Mouse (Mus musculus) induced T-regulatory cell, adult 2 months (primary cell): ENCODE data around the gene Actl11.

Experiments used
- DNase-seq: peaks from one replicate; pipeline ENCODE4 v3.0.0-alpha.2; 2012; ENCODE audit warnings: low read depth

The Actl11 gene

DNA sequence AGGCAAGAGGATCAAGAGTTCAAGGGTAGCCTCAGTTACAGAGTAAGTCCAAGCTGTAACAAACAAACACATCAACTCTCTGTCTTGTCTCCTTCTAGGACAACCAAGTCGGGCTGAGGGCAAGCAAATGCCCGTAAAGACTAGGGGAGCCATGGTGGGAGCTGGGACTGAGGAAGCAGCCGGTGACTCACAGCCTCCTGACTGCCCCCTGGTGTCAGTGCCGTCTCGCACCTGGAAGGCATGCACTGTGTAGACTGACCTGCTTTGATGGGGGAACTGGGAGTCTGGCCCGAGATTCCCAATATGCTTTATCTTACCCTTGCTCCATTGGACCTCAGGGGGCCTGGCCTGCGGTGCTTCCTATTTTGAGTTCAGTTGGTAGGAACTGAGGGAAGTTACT, 5.2 kb upstream of the Actl11 start:
- peak; percentile 48 for DNase-seq

- no peak for DNase-seq
Measured at GRCm38 (mm10) chr9:107923956-107924355, 4.3 kb upstream of the Actl11 start.

DNA sequence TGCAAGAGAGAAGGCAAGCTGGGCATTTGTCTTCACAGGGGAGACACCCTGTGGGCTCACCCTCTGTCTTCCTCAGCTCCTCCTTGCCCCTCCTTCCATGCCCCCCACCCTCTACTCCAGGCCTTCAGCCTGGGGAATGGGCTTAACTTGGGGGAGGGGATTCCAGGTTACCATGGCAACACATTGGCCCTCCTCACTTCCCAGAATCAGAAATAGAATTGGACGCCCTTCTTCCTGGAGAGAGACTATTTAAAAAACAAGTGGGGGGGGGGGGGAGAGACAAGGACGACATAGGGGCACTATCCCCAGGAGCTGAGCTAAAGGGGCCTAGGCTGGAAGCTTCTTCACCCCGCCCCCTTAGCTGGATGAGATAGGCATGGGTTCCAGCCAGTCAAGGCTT, 3.0 kb upstream of the Actl11 start:
- DNase-seq: no peak

DNA sequence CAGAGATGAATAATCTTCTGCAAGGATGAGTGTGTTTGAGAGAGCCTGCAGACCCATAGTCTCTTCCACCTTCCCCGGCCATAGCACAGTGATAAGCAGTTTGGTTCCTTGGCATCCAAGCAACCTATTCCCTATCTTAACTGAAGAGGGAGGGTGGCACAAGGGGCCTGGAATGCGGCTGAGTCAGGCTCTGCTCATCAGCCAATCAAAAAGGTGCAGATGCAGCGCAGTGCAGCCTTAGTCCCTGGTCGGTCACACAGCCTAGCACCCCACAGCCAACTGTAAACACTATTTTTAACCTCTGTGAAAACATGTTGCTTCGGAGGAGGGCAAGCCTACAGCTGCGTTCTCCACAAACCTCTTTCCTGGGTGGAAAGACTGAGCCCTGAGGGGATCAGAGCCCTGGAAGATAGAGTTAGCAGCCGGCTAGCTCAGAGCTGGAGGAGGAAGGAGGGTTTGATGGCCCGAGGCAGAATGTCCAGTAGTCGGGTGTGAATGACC, 1.3 kb upstream of the Actl11 start:
- DNase-seq: no peak

GRCm38 (mm10) chr9:107927749-107928148, 520 bp upstream of the Actl11 start:
- DNase-seq: no peak

DNA sequence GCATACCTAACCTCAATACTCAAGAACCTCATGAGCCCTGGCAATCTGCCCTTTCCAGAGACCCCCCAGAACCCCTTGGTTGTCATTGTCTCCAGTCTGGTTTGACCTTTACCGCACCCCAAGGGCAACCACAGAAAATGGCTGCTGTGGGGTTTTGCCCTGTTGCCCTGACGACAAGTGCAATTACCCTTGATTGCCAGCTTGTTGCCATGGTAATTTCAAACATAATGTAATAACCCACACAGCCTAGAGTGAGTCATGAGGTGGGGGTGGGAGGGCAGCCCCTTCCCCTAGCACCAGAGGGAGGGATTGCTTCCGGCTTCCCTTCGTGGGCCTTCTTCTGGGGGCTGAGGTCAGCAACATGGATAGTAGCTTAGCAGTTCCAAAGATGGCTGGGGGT, 4.0 kb downstream of the Actl11 start:
- peak; percentile 13 for DNase-seq

- DNase-seq: no peak
Measured at GRCm38 (mm10) chr9:107934146-107934545, 5.9 kb downstream of the Actl11 start.

GRCm38 (mm10) chr9:107935374-107935773, 7.1 kb downstream of the Actl11 start, which contains the start of gene Camkv:
Gene Camkv, plus strand, starts transcription at chr9:107935674.
- DNase-seq: no peak

DNA sequence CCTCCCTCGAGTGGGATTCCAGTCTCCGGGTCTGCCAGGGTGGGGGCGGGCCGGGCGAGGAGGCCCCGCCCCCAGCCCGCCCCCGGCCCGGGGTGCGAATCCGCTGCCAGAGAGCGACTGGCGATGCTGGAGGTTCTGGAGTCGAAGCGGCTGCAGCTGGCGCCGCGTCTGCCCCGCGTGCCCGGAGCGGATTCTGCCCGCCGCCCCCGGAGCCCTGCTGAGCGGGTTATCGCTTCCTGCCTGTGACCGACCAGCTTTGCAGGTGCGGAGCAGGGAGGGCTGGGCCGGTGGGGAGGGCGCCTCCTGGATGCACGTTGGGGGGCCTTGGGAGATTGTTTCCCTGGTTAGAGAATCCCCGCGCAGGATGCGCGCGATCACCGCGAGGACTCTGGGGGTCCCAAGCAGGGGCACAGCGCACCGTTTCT, 7.5 kb downstream of the Actl11 start:
- peak; percentile 44 for DNase-seq

DNA sequence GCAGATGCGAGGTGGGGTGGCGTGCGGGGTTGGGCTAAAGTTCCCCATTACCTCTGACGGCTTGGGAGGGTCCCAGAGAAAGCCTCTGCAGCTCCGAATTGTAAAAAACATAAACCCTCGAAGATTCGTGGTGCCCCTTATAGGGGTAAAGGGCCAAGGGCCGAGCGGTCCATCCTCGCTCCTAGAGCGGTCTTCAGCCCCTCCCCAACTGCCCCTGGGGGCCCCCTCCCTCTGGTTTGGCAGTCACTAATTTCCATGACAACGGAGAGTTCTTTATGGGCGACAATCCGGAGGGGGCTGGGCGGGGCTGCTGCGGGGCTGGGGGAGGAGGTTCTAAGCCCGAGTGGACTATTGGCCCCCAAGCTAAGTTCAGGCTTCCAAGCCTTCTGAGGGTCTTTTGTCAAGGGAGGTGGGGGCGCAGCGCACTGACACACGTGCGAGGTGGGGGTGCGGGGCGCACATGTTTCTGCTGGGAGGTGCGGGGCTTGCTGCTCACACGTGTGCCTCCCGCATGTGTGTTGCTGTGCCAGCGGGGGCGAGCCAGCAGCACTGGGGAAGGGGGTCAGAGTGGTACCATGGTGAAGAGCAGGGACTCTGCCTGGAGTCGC, 8.1 kb downstream of the Actl11 start:
- no peak for DNase-seq

GRCm38 (mm10) chr9:107936831-107937230, 8.6 kb downstream of the Actl11 start:
- no peak for DNase-seq

DNA sequence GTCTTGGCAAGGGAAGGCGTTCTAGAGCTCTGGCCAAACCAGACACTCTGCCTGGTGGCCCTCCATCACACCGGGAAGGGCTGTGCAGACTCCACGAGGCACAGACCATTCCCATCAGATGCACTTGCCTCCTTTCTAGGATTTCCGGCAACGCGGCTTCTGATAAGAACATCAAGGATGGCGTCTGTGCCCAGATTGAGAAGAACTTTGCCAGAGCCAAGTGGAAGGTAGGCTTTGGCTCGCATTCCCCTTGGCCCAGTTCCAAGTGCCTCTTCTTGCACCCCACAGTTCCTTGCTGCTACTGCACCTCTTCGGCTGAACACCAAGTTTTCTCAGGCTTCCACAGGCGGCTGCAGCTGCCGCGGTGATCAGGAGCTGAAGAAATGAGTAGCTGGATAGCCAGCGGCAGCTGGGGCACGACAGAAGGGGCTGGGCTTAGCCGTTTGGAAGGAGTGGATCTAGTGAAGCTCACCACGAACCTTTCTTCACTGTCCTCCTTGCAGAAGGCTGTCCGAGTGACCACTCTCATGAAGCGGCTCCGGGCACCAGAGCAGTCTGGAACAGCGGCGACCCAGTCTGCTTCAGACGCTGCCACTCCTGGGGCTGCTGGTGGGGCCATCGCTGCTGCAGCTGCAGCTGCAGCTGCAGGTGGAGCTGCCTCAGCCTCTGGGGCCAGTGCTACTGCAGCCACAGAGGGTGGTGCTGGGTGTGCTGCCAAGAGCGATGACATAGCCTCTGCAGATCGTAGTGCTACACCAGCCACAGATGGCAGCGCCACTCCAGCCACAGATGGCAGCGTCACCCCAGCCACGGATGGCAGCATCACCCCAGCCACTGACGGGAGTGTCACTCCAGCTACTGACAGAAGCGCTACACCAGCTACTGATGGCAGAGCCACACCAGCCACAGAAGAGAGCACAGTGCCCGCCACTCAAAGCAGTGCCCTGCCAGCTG, 19.2 kb downstream of the Actl11 start:
- DNase-seq: no peak

DNA sequence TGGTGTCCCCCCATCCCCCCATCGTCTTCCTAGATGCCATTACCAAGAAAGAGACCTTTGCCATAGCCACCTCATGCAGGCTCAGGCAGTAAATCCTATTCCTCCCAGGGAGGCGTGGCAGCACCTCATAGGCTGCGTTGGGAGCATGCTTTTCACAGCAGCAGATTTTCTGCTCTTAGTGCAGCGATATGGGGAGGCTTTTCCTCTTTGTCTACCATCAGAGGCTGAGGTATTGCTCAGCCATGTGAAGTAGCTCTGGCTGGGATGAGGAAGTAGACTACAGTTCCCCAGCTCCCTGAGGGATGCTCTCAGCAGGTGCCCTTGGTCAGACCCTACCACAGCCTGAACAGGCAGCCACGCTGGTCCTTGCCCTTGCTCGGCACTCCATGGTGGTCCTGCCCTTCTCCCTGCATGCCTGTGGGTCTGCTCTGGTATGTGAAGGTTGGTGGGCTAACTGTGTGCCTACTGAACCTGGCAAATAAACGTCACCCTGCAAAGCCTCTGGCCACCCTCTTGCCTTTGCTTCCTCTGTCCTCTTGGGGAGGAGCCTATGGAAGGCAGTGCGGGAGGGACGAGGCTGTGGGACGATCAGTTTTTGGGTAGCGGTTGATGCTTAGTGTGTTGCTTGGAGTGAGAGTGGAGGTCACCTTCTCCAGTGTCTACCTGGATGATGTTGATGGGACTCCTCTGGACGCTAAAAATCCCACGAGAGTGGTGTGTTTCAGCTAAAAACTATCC, 21.1 kb downstream of the Actl11 start:
- no peak for DNase-seq

DNA sequence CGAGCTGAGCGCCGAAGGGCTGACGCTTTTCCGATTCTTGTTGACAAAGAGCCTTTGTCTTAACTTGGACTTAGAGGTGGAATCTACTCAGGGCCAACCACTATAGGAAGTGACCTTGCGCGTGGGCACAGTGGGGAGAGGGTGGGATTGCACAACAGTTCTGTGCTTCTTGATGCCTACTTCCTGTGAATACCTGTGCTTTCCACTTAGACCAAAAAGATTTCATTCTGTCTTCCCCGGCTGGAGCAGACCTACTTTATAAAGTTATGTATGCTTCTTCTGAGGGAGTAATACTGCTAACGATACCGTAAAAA, 21.6 kb downstream of the Actl11 start, which contains the start of gene Traip:
Gene Traip, plus strand, starts transcription at position 215 of the 314 bp plus-strand sequence.
- DNase-seq: peak; percentile 18

DNA sequence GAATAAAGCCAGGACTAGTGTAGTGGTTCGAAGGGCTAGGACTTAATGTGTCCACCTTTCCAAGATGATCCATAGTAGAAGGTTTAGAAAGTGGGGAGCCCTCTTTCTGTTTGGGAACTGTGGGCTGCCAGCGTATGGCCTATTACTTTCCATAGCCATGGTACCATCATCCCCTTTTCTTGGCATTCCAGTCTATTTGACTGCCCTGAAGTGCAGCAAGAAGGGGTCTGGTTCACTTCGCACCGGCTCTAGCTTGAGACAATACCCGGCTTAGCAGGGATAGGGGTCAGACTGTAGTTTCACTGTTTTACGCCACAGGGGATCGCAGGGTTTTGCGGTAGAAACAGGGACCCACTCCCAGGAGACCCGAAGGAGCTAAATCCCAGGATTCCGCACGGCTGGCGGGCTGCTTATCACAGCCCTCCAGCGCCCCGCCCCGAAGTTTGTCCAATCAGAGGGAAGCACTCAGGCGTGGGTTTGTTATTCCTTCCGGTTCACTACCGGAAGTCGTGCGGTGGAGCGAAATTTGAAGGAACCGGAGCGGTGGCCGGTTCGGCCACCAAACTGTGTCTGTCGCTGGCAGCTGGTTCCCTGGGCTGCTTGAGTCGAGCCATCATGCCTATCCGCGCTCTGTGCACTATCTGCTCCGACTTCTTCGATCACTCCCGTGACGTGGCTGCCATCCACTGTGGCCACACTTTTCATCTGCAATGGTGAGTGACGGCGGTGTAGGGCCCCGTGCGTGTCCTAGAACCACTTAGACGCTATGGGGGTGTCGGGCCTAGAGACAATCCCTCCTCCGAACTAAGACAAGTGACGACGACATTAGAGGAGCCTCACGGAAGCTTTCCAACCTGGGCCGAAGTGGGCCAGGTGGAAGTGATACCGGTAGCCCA, 22.4 kb downstream of the Actl11 start:
- peak; percentile 95 for DNase-seq

DNA sequence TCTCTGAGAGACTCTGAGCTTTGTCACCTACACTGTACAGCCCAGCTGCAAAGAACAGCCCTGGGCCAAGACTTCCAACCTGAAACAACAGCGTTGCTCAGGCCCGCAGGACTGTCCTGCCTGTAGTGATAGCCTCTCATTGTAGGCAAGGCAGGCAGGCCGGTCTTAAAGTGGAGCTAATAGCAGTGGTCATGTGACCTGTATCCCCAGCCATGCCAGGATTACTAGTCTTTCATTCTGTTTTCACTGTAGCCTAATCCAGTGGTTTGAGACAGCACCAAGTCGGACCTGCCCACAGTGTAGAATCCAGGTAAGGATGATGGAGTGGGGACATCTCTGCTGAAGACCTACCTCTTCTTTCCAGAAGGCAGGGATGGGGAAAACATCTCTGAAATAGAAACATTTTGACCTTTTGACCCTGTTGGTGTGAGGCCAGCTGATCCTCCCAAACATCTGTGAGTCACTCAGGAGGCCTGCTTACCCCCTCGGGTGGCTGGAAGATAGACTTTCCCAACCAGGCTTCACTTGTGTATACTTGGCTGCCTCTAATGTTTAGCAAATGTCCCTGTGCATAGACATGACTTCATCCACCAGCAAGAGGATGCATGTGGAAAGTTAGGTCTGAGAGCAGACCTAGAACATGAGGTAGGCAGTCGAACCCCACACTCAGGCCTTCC, 27.5 kb downstream of the Actl11 start:
- DNase-seq: no peak

DNA sequence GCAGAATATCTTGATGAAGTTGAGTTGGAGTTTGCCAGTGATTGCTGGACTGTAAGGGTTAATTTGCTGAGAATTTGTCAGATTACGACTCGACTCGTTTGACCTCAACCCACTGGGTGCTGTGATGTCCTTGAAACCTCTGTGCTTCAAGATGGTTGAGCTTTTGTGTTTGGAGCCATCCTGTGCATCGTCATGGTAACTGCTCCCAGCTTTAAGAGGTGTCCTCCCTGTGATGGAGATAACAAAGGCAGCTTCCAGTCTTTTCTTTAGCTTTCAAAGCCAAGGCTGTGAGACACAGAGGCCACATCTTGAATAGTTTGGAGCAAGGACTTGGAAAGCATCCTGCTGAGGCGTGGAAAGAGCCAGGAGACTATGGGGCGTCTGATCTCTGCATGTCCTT, 28.9 kb downstream of the Actl11 start:
- DNase-seq: no peak

DNA sequence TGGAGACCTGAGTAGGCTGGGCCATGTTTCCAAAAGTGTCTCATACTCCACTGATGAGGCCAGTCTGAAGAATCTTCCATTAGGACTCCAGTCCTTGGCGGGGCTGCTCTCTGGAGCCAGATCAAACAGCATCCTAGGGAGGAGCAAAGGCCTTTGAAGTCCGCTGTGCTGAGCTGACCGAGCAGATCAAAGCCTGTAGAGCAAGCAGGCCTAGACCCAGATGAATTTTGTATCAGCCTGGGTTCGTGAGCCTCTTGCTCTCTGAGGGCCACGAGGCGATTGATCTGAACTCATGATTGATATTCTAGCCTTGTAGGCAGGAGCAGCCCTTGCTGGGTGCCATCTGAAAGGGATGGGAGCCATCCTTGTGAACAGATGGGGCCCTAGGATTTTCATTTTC, 31.6 kb downstream of the Actl11 start:
- no peak for DNase-seq

- no peak for DNase-seq
Measured at GRCm38 (mm10) chr9:107960928-107961327, 32.7 kb downstream of the Actl11 start.

GRCm38 (mm10) chr9:107961351-107961762, 33.1 kb downstream of the Actl11 start:
- no peak for DNase-seq

DNA sequence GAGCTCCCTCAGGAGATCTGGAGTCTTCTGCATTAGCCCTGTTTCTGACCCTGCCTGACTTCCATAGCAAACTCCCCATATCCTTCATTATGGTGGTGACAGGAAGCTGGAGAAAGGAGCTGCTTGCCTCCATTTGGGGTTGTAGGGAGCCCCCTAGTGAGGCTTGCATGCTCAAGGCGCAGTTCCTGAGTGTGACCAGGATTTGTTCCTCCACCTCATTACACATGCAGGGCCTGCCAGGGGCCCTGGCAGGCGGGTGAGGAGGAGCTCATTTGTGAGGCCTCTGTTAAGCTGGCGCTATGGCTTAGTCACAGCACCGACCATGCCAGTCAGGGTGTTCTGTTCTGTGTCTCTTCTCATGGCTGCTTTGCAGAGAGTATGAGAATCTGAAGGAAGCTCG, 33.6 kb downstream of the Actl11 start:
- no peak for DNase-seq
